Mouse (Mus musculus) G1E (cell line): ENCODE results near the gene Ypel4. TPM values are rescaled to one million over a fixed set of nuclear protein-coding genes. Genes with fewer than 3 reads are reported as not detected.

Experiments
- ATAC-seq: 2 replicates; pipeline ENCODE4 v1.8.0; 2016; ENCODE audit warnings: mild to moderate bottlenecking; ENCODE audit not compliant: insufficient number of reproducible peaks, poor library complexity, low FRiP score, severe bottlenecking; ENCODE audit errors: extremely low read depth
- DNase-seq: peaks from one replicate; pipeline ENCODE4 v3.0.0; 2012; ENCODE audit warnings: low spot score
- H3K27me3 ChIP-seq: 2 replicates; pipeline ENCODE4 v1.6.1; 2012; ENCODE audit warnings: mild to moderate bottlenecking, low read length, inconsistent platforms; ENCODE audit not compliant: insufficient read depth
- H3K36me3 ChIP-seq: replicated peaks from 2 replicates; pipeline ENCODE3; 2012; ENCODE audit warnings: mild to moderate bottlenecking, inconsistent platforms
- H3K4me1 ChIP-seq: 2 replicates; pipeline ENCODE4 v1.6.1; 2012; ENCODE audit warnings: low read depth, low read length, inconsistent platforms, mixed read lengths; ENCODE audit not compliant: insufficient read depth
- H3K4me3 ChIP-seq: 2 replicates; pipeline ENCODE4 v1.5.1; 2012; ENCODE audit warnings: low read depth, mild to moderate bottlenecking, inconsistent platforms, low read length, moderate library complexity, mixed read lengths
- H3K9me3 ChIP-seq: replicated peaks from 2 replicates; pipeline ENCODE4 v1.6.1; 2012; ENCODE audit warnings: inconsistent platforms
- CTCF ChIP-seq: IDR thresholded peaks from 2 replicates; pipeline ENCODE4 v1.5.1; 2012; ENCODE audit warnings: low read depth, low read length, inconsistent platforms, mixed read lengths
- GATA1 ChIP-seq: IDR thresholded peaks from 2 replicates; pipeline ENCODE4 v1.6.1; 2012; ENCODE audit warnings: borderline replicate concordance, low read length, inconsistent platforms, mixed read lengths
- GATA2 ChIP-seq: IDR thresholded peaks from 2 replicates; pipeline ENCODE4 v1.6.1; 2012; ENCODE audit warnings: low read depth, low read length, inconsistent platforms, borderline replicate concordance
- POLR2AphosphoS5 ChIP-seq: IDR thresholded peaks from 2 replicates; pipeline ENCODE4 v1.6.1; 2012; ENCODE audit warnings: low read depth, low read length, inconsistent platforms; ENCODE audit not compliant: insufficient replicate concordance
- TAL1 ChIP-seq: conservative IDR thresholded peaks from 2 replicates; pipeline ENCODE4 v1.6.1; 2012; ENCODE audit warnings: low read depth, low read length, inconsistent platforms, mixed read lengths
- polyA plus RNA-seq: library from polyadenylated mRNA; stranded (reverse); fragments of >175 nt; gene quantifications from 2 replicates; pipeline ENCODE4 v1.2.3, GENCODE M21; 2012
- total RNA-seq, 2 experiments: library from RNA; stranded (forward) in 1 of 2; stranded (reverse) in 1 of 2; fragments of 200-1000 nt in 1 of 2; fragments of >200 nt in 1 of 2; fragmentation: Nextera tagmentation in 1 of 2; gene quantifications; 2 replicates each; pipeline ENCODE4 v1.2.3; 2014 to 2017

Ypel4 gene
- total and polyA plus RNA-seq, 3 experiments, result 0.16 to 13.1 (median 0.44) TPM

DNA sequence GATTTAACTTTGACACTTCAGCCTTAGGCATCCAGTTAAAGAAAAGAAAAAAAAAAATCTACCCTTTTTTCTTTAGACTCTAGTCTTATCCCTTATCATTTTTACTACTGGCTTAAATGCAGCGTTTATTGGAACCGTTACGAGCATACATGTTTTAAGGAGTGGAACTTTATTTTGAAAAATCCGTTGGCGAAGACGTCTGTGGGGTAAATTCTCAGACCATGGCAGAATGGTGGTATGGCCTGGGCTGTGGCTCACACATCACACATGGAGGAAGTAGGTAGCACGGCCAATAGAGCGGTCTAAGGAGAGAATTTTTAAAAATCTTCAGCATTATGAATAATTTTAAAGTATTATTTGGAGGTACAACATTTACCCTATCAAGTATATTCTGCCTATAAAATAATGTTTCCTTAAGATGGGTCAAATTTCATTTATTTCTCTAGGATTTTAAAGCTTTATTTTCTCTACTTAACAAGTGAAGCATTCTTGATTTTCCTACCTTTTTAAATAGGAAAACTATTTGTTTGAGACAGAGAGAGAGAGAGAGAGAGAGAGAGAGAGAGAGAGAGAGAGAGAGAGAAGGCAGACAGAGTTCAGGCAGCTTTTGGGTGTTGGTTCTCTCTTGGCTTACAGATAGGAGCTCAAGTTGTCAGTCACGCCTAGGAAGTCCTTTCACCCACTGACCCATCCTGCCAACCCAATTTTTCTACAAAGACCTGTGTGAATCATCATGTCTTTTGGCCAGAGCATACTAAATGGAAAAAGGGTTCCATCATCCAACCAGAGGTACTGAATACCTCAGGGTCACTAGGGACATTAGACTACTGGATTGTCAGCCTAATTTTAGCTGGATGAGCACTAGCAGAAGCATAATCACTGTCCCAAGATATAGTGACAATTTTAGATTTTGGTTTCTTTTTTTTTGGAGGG, 17.2 kb upstream of the Ypel4 start:
- Histone ChIP-seq H3K9me3 (no peaks in the 10 kb centered on the region), H3K36me3 (peaks cover 16% of the 10 kb centered on the region), H3K4me3 (peak overlapping the region; percentile 90; the same call in 1 of the 2 replicates), H3K27me3 (no peaks in the 10 kb centered on the region), H3K4me1 (peaks cover 39% of the 10 kb centered on the region)
- no peak for DNase-seq
- ATAC-seq, result no peak
- TF ChIP-seq TAL1 (no peak), POLR2AphosphoS5 (no peak), GATA2 (no peak)

DNA sequence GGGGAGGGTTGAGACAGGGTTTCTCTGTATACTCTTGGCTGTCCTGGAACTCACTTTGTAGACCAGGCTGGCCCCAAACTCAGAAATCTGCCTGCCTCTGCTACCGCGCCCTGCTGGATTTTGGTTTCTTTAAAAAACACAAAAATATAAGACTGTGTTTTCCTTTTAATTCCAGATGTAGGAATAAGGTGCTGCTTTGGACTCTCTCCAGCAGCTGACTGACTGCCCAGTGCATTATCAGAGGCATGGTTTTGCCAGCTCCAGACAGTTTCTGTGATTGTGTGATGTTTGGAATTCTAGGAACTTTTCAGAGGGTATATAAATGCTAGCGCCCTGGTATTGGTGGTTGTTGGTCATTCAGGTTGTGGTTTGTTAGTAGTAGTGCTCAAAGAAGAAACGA, 16.5 kb upstream of the Ypel4 start:
- no peaks in the 10 kb centered on the region for H3K27me3 ChIP-seq
- TF ChIP-seq CTCF, result no peak
- no peak for TF ChIP-seq GATA1
- TF ChIP-seq POLR2AphosphoS5, result no peak
- no peak for TF ChIP-seq TAL1
- TF ChIP-seq GATA2, result no peak
- H3K4me3 ChIP-seq, result no peak overlapping the region
- DNase-seq (no peak), ATAC-seq (no peak)
- peaks cover 17% of the 10 kb centered on the region for H3K36me3 ChIP-seq
- no peaks in the 10 kb centered on the region for H3K9me3 ChIP-seq
- H3K4me1 ChIP-seq, result peaks cover 41% of the 10 kb centered on the region

DNA sequence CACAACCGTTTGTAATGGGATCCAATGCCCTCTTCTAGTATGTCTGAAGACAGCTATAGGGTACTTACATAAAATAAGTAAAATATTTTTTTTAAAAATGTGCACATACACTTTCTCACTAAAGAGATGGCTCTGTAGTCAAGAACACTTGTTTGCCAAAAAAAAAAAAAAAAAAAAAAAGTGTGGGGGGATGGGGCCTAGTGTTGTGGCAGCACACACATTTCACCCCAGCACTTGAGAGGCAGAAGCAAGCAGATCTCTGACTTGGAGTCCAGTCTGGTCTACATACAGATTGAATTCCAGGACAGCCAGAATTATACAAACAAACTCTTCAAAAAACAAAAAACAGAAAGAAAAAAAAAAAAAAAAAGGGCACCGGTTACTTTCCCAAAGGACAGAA, 13.1 kb upstream of the Ypel4 start:
- DNase-seq (no peak), ATAC-seq (no peak)
- peaks cover 52% of the 10 kb centered on the region for H3K4me1 ChIP-seq
- H3K36me3 ChIP-seq, result peaks cover 42% of the 10 kb centered on the region
- no peak for TF ChIP-seq TAL1
- TF ChIP-seq CTCF, result no peak
- TF ChIP-seq GATA2, result no peak
- TF ChIP-seq POLR2AphosphoS5, result no peak
- no peak for TF ChIP-seq GATA1
- H3K4me3 ChIP-seq, result no peak overlapping the region
- H3K9me3 ChIP-seq, result no peaks in the 10 kb centered on the region
- H3K27me3 ChIP-seq, result no peaks in the 10 kb centered on the region

DNA sequence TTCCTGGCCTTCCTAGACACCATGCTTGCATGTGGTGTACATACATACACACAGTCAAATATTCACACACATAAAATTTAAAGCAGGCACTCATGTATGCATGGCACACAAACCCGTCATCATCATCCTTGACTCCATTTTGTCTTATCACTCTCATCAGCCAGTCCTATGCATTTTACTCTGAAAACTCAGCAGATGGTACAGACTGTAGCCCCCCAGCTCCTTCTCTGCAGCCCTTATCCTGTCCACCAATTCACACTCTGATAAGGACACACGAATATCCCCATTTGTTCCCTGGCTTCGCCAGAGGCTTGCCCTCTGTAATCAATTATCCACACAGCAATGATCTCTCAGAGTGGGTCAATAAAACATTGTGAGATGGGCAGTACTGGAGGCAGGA, 12.7 kb upstream of the Ypel4 start:
- Histone ChIP-seq H3K36me3 (peaks cover 44% of the 10 kb centered on the region), H3K27me3 (no peaks in the 10 kb centered on the region), H3K9me3 (no peaks in the 10 kb centered on the region), H3K4me1 (peaks cover 52% of the 10 kb centered on the region), H3K4me3 (no peak overlapping the region)
- DNase-seq, result no peak
- no peak for TF ChIP-seq GATA1
- TF ChIP-seq CTCF, result no peak
- TF ChIP-seq POLR2AphosphoS5, result no peak
- no peak for TF ChIP-seq GATA2
- no peak for TF ChIP-seq TAL1
- no peak for ATAC-seq

DNA sequence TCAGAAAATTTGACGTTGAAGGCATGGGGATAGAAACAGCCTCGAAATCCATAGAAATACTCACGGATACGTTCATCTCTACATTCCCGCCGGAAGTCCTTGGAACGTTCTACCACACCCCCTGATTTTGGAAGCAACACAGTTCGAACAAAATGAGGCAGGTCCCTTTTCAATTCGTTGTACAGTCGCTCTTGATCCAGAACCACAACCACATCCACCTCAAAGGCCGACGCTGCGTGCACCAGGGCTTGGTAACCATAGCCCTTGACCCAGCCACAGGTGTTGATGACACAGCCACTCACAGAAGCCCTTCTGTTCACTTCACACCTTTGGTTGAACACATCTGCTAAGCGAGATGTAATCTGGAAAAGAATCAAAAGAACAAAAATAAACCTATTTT, 10.0 kb upstream of the Ypel4 start:
- Histone ChIP-seq H3K27me3 (no peaks in the 10 kb centered on the region), H3K36me3 (peaks cover 44% of the 10 kb centered on the region), H3K9me3 (no peaks in the 10 kb centered on the region), H3K4me1 (peaks cover 47% of the 10 kb centered on the region), H3K4me3 (no peak overlapping the region)
- no peak for TF ChIP-seq POLR2AphosphoS5
- TF ChIP-seq CTCF, result no peak
- no peak for TF ChIP-seq TAL1
- no peak for TF ChIP-seq GATA1
- no peak for TF ChIP-seq GATA2
- ATAC-seq (no peak), DNase-seq (no peak)

DNA sequence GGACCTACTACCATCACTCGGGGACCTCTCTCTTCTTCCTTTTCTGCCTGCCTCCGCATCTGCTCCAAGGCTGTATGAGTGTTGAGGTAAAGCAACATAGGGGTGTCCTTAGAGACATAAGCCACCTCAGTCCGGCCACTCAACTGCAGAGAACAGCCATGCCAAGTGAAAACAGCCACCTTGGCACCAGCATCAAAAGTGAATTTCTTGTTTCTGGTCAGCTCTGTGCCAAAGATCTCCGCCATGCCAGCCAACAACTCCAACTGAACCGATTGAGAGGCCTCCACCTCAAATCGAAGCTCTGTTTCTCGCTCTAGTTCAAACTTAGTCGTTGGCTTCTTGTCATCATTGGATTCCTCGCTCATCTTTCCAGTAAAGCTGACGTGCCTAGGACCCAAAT, 8.1 kb upstream of the Ypel4 start:
- ATAC-seq (no peak), DNase-seq (no peak)
- Histone ChIP-seq H3K27me3 (no peaks in the 10 kb centered on the region), H3K4me1 (peaks cover 54% of the 10 kb centered on the region), H3K9me3 (no peaks in the 10 kb centered on the region), H3K36me3 (peaks cover 44% of the 10 kb centered on the region), H3K4me3 (peak overlapping the region; percentile 73; the same call in 1 of the 2 replicates)
- TF ChIP-seq CTCF, result no peak
- no peak for TF ChIP-seq TAL1
- TF ChIP-seq GATA2, result no peak
- TF ChIP-seq POLR2AphosphoS5, result no peak
- TF ChIP-seq GATA1, result no peak
